Mouse (Mus musculus) heart, adult 2 months (tissue): Measurements from ENCODE around the gene Gm12794. TPM values are rescaled to one million over a fixed set of nuclear protein-coding genes. Genes with fewer than 3 reads are reported as not detected.
"Not testable (repeated sequence)": the region's sequence is repeated elsewhere in the genome, so short reads cannot be mapped to it uniquely, and the experiment has no call there.

ENCODE experiments used
- DNase-seq, 2 experiments: peaks; one replicate each; pipeline ENCODE4 v3.0.0; 2021
- H3K27ac ChIP-seq: fragments of 200-600 bp; 2 replicates; pipeline ENCODE4 v1.8.1; 2022
- H3K27me3 ChIP-seq: fragments of 200-500 bp; 2 replicates; pipeline ENCODE4 v1.6.1; 2012; ENCODE audit warnings: mild to moderate bottlenecking, low read length, inconsistent platforms, mixed read lengths; ENCODE audit not compliant: control insufficient read depth, insufficient read depth
- H3K36me3 ChIP-seq: fragments of 200-500 bp; 2 replicates; pipeline ENCODE4 v1.6.1; 2012; ENCODE audit warnings: low read length, inconsistent platforms; ENCODE audit not compliant: control insufficient read depth, insufficient read depth
- H3K4me1 ChIP-seq: fragments of 200-500 bp; 2 replicates; pipeline ENCODE4 v1.6.1; 2011; ENCODE audit warnings: low read length; ENCODE audit not compliant: control insufficient read depth, insufficient read depth
- H3K4me3 ChIP-seq: fragments of 200-600 bp; 2 replicates; pipeline ENCODE4 v1.8.1; 2022
- H3K79me2 ChIP-seq: fragments of 200-500 bp; replicated peaks from 2 replicates; pipeline ENCODE4 v1.6.1; 2012; ENCODE audit warnings: mild to moderate bottlenecking, inconsistent platforms, low read length, moderate library complexity, mixed read lengths; ENCODE audit not compliant: control insufficient read depth, insufficient read depth
- H3K9ac ChIP-seq: fragments of 200-500 bp; 2 replicates; pipeline ENCODE4 v1.6.1; 2012; ENCODE audit warnings: low read depth, mild to moderate bottlenecking, control low read depth, inconsistent platforms, low read length, mixed read lengths
- CTCF ChIP-seq: fragments of 200-600 bp; IDR thresholded peaks from 2 replicates; pipeline ENCODE4 v1.8.1; 2022; ENCODE audit warnings: antibody characterized with exemption, mild to moderate bottlenecking, moderate library complexity
- EP300 ChIP-seq: fragments of 200-500 bp; IDR thresholded peaks from 2 replicates; pipeline ENCODE4 v1.6.1; 2011; ENCODE audit warnings: low read depth, low read length, control low read depth; ENCODE audit not compliant: insufficient read depth
- POLR2A ChIP-seq: fragments of 200-500 bp; IDR thresholded peaks from 2 replicates; pipeline ENCODE4 v1.6.1; 2011; ENCODE audit warnings: mild to moderate bottlenecking, low read depth, low read length, control low read depth; ENCODE audit not compliant: insufficient read depth
- WGBS: fragments of 180-500 bp; shearing (Covaris S2); methylation state at CpG from one replicate; pipeline ENCODE4 v1.1.7; 2018; 5-methylcytosine and 5-hydroxymethylcytosine counted together
- intact Hi-C: fragments of 180-260 bp; cut with DNase I; formaldehyde crosslinking; loops from one replicate; pipeline ENCODE4 v1.15.1; 2025
- long read RNA-seq: library from polyadenylated mRNA; stranded (forward); transcript quantifications from one replicate; pipeline ENCODE4 v2.0.0, GENCODE M21; 2021
- polyA plus RNA-seq: library from polyadenylated mRNA; depleted of rRNA; stranded (reverse); fragments of >200 nt; gene quantifications from 2 replicates; pipeline ENCODE4 v1.2.3, GENCODE M21; 2012; rRNA removed
- total RNA-seq, 2 experiments: library from RNA; stranded (reverse); gene quantifications; 2 replicates each; pipeline ENCODE4 v1.2.3; 2021

Gene Gm12794
- total RNA-seq, result not detected
- not detected in 2 replicates for polyA plus RNA-seq
- long read RNA-seq, result 0 reads

GRCm38 (mm10) chr4:101940107-101940506 is at the start of gene Gm12794:
Gene Gm12794 (plus strand): TSS chr4:101940407.
- H3K36me3 ChIP-seq, H3K27me3 ChIP-seq, H3K4me1 ChIP-seq, DNase-seq, H3K27ac ChIP-seq, H3K79me2 ChIP-seq, H3K9ac ChIP-seq, intact Hi-C loops, H3K4me3 ChIP-seq: not testable (repeated sequence)
- 46% methylated on average over 2 of the region's 2 CpGs for WGBS

GRCm38 (mm10) chr4:101893656-101894420 is 46.4 kb upstream of the Gm12794 start, which contains the start of gene C130073F10Rik:
Gene C130073F10Rik (minus strand): TSS chr4:101893789.
- Histone ChIP-seq H3K27me3 (no peaks in the 10 kb centered on the region), H3K9ac (no peak within 1 kb of the TSS), H3K4me3 (no peak within 1 kb of the TSS), H3K4me1 (no peaks in the 10 kb centered on the region), H3K36me3 (no peaks in the 10 kb centered on the region), H3K27ac (no peak within 1 kb of the TSS), H3K79me2 (no peaks in the 10 kb centered on the region)
- intact Hi-C loops, result no loop called here
- WGBS, result 73% methylated on average over 7 of the region's 7 CpGs
- TF ChIP-seq POLR2A (no peak), EP300 (no peak), CTCF (no peak)
- DNase-seq, result no peak

GRCm38 (mm10) chr4:101908821-101909220 is 31.4 kb upstream of the Gm12794 start, which contains the start of gene Gm12800:
Gene Gm12800 (plus strand): TSS chr4:101909121.
- H3K9ac ChIP-seq, H3K27ac ChIP-seq, H3K36me3 ChIP-seq, H3K79me2 ChIP-seq, H3K4me3 ChIP-seq, H3K4me1 ChIP-seq, DNase-seq, H3K27me3 ChIP-seq, intact Hi-C loops: not testable (repeated sequence)
- 89% methylated on average over 2 of the region's 2 CpGs for WGBS

GRCm38 (mm10) chr4:101980949-101981348 is 40.7 kb downstream of the Gm12794 start, which contains the start of gene Gm12790:
Gene Gm12790 (minus strand): TSS chr4:101981049.
- H3K4me3 ChIP-seq, DNase-seq, intact Hi-C loops, H3K27me3 ChIP-seq, H3K79me2 ChIP-seq, H3K36me3 ChIP-seq, H3K27ac ChIP-seq, H3K4me1 ChIP-seq, H3K9ac ChIP-seq: not testable (repeated sequence)
- 67% methylated on average over 1 of the region's 5 CpGs for WGBS

GRCm38 (mm10) chr4:101985678-101986077 is 45.5 kb downstream of the Gm12794 start:
- no peak overlapping the region for H3K27ac ChIP-seq
- 83% methylated on average over 5 of the region's 5 CpGs for WGBS
- no peaks in the 10 kb centered on the region for H3K27me3 ChIP-seq
- no peak overlapping the region for H3K9ac ChIP-seq
- no peaks in the 10 kb centered on the region for H3K36me3 ChIP-seq
- no peak for DNase-seq
- intact Hi-C loops, result no loop called here
- TF ChIP-seq EP300 (no peak), CTCF (no peak), POLR2A (no peak)
- H3K79me2 ChIP-seq, result no peaks in the 10 kb centered on the region
- H3K4me1 ChIP-seq, result no peaks in the 10 kb centered on the region
- no peak overlapping the region for H3K4me3 ChIP-seq

GRCm38 (mm10) chr4:101986326-101986725 is 46.1 kb downstream of the Gm12794 start, which contains the start of gene Gm12789:
Gene Gm12789 (plus strand): TSS chr4:101986626.
- H3K79me2 ChIP-seq, H3K9ac ChIP-seq, intact Hi-C loops, DNase-seq, H3K36me3 ChIP-seq, H3K27me3 ChIP-seq, H3K4me1 ChIP-seq, H3K4me3 ChIP-seq, H3K27ac ChIP-seq: not testable (repeated sequence)
- WGBS, result 68% methylated on average over 2 of the region's 2 CpGs

Other genes starting within 250 kb of the Gm12794 start
- gene Lepr, start 223.0 kb upstream of the Gm12794 start, total RNA-seq, result 1 to 10 TPM; 3.2 to 3.9 TPM
- gene Lepr, start 223.0 kb upstream of the Gm12794 start, polyA plus RNA-seq, result 0.80 and 2.0 TPM in 2 replicates
- not detected for gene B020004J07Rik, start 96.4 kb upstream of the Gm12794 start, total RNA-seq
- gene B020004J07Rik, start 96.4 kb upstream of the Gm12794 start, polyA plus RNA-seq, result not detected in 2 replicates
- gene C130073F10Rik, start 46.6 kb upstream of the Gm12794 start, total RNA-seq, result not detected
- gene C130073F10Rik, start 46.6 kb upstream of the Gm12794 start, polyA plus RNA-seq, result not detected in 2 replicates
- not detected for gene Gm12800, start 31.3 kb upstream of the Gm12794 start, total RNA-seq
- not detected in 2 replicates for gene Gm12800, start 31.3 kb upstream of the Gm12794 start, polyA plus RNA-seq
- gene Gm12790, start 40.6 kb downstream of the Gm12794 start, total RNA-seq, result not detected
- gene Gm12790, start 40.6 kb downstream of the Gm12794 start, polyA plus RNA-seq, result not detected in 2 replicates
- not detected for gene Gm12789, start 46.2 kb downstream of the Gm12794 start, total RNA-seq
- gene Gm12789, start 46.2 kb downstream of the Gm12794 start, polyA plus RNA-seq, result not detected in 2 replicates
- gene Pde4b, start 147.1 kb downstream of the Gm12794 start, total RNA-seq, result 10 to 100 TPM; 28.2 to 29.4 TPM
- gene Pde4b, start 147.1 kb downstream of the Gm12794 start, polyA plus RNA-seq, result 16.3 and 29.7 TPM in 2 replicates